ENCODE assay signal across 20 mouse cellular contexts in genomic region chr16:29147766-29148165, GRCm38 (mm10).
"Had no signal": no experiment of that assay in that cellular context is flagged by ENCODE, and none has a peak within 500 bp of the region (broad histone marks: within the 10 kb centered on the region; RNA-seq: fewer than 3 reads in every experiment).

No protein-coding gene starts in this region.

- H3K27ac ChIP-seq: kidney, embryonic 15.5 days; left cerebral cortex, adult 2 months; liver, embryonic 13.5 days; midbrain, embryonic 13.5 days; neural tube, embryonic 13.5 days; stomach, postnatal 0 days had no signal

- ATAC-seq: inflammation-experienced regulatory T-cells, adult 6 months; intestine, embryonic 16.5 days; midbrain, embryonic 13.5 days; midbrain, embryonic 16.5 days had no signal

- H3K4me3 ChIP-seq: kidney, embryonic 15.5 days; left cerebral cortex, adult 2 months; liver, embryonic 13.5 days; midbrain, embryonic 13.5 days; myocyte; neural tube, embryonic 13.5 days had no signal

- DNase-seq: kidney, adult 8-10 months; kidney, postnatal 10 days; kidney, postnatal 36 days; liver, embryonic 13.5 days; lung, adult 2 months; lung, postnatal 14 days; lung, postnatal 4 days; retina, postnatal 1 day; right cerebral cortex, postnatal 14 days; right cerebral cortex, postnatal 4 days; thymus, postnatal 25 days had no signal

- H3K4me2 ChIP-seq: kidney, embryonic 15.5 days; liver, embryonic 13.5 days; midbrain, embryonic 13.5 days; neural tube, embryonic 13.5 days had no signal

- H3K9ac ChIP-seq: kidney, embryonic 15.5 days; liver, embryonic 13.5 days; midbrain, embryonic 13.5 days; neural tube, embryonic 13.5 days had no signal

- H3K27me3 ChIP-seq: kidney, embryonic 15.5 days; liver, embryonic 13.5 days; midbrain, embryonic 13.5 days; neural tube, embryonic 13.5 days had no signal

- H3K9me3 ChIP-seq: kidney, embryonic 15.5 days; liver, embryonic 13.5 days; midbrain, embryonic 13.5 days; neural tube, embryonic 13.5 days had no signal

- H3K4me1 ChIP-seq: kidney, embryonic 15.5 days; liver, embryonic 13.5 days; midbrain, embryonic 13.5 days; neural tube, embryonic 13.5 days had no signal

- H3K36me3 ChIP-seq: kidney, embryonic 15.5 days; liver, embryonic 13.5 days; midbrain, embryonic 13.5 days; neural tube, embryonic 13.5 days had no signal
